Mouse (Mus musculus) embryonic fibroblast, embryonic 13.5 days (primary cell): ENCODE results near the gene Agrp.

ENCODE experiments used
- CTCF ChIP-seq: IDR thresholded peaks from 2 replicates; pipeline ENCODE4 v1.5.1; 2011; ENCODE audit warnings: mild to moderate bottlenecking, control low read depth, low read length, moderate library complexity, borderline replicate concordance; ENCODE audit not compliant: insufficient read depth
- POLR2A ChIP-seq: IDR thresholded peaks from 2 replicates; pipeline ENCODE4 v1.6.1; 2011; ENCODE audit warnings: low read depth, mild to moderate bottlenecking, control low read depth, low read length, moderate library complexity

DNA sequence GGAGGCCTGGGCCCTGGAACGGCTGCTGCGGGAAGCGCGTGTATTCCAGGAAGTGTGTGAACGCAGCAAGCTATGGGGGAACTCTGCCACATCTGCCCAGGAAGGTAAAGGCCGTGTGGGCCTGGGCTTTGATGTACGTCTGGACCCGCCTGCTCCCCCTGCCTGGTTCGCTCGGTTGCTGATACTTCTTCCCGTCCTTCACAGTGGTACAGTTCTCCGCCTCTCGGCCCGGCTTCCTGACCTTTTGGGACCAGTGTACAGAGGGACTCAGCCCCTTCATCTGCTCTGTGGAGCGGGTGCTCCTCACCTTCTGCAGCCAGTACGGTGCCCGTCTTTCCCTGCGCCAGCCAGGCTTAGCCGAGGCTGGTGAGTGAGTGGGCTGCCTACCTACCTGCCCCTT, 17.0 kb downstream of the Agrp start:
- no peak for TF ChIP-seq CTCF
- TF ChIP-seq POLR2A, result no peak
